Mouse (Mus musculus) heart, embryonic 15.5 days (tissue): ENCODE results near the gene Pfdn5. TPM values are rescaled to one million over a fixed set of nuclear protein-coding genes. Genes with fewer than 3 reads are reported as not detected.

Experiments
- ATAC-seq: fragments of 200-750 bp; cut with Nextera tagmentation; replicated peaks from 2 replicates; pipeline ENCODE4 v1.8.0; 2017; ENCODE audit warnings: low read depth, moderate TSS enrichment; ENCODE audit not compliant: insufficient number of reproducible peaks, insufficient read depth, low FRiP score
- H3K27ac ChIP-seq: fragments of 300-500 bp; sonication (generic); 2 replicates; pipeline ENCODE4 v1.5.1; 2015; ENCODE audit warnings: mild to moderate bottlenecking, inconsistent platforms
- H3K27me3 ChIP-seq: fragments of 300-500 bp; sonication (generic); 2 replicates; pipeline ENCODE4 v1.6.1; 2015; ENCODE audit warnings: inconsistent platforms
- H3K36me3 ChIP-seq: fragments of 300-500 bp; sonication (generic); 2 replicates; pipeline ENCODE4 v1.6.1; 2015; ENCODE audit warnings: mild to moderate bottlenecking, inconsistent platforms
- H3K4me1 ChIP-seq: fragments of 300-500 bp; sonication (generic); replicated peaks from 2 replicates; pipeline ENCODE4 v1.6.1; 2015; ENCODE audit warnings: inconsistent platforms
- H3K4me2 ChIP-seq: fragments of 300-500 bp; sonication (generic); 2 replicates; pipeline ENCODE4 v1.6.1; 2015; ENCODE audit warnings: inconsistent platforms, mild to moderate bottlenecking, moderate library complexity
- H3K4me3 ChIP-seq: fragments of 300-500 bp; sonication (generic); 2 replicates; pipeline ENCODE4 v1.5.1; 2015; ENCODE audit warnings: mild to moderate bottlenecking, inconsistent platforms
- H3K9ac ChIP-seq: fragments of 300-500 bp; sonication (generic); 2 replicates; pipeline ENCODE4 v1.6.1; 2015; ENCODE audit warnings: mild to moderate bottlenecking, inconsistent platforms
- H3K9me3 ChIP-seq: fragments of 300-500 bp; sonication (generic); replicated peaks from 2 replicates; pipeline ENCODE4 v1.6.1; 2016; ENCODE audit warnings: inconsistent platforms
- WGBS: fragments of 180-500 bp; shearing (Covaris S2); methylation state at CpG from one replicate; pipeline ENCODE4 v1.1.7; 2015; ENCODE audit warnings: mixed read lengths; 5-methylcytosine and 5-hydroxymethylcytosine counted together
- polyA plus RNA-seq: library from polyadenylated mRNA; unstranded; fragments of >200 nt; fragmentation: Nextera tagmentation; extraction: Ambion mirVana; gene quantifications from 2 replicates; pipeline ENCODE4 v1.2.1, GENCODE M21; 2015

Gene Pfdn5
- polyA plus RNA-seq, 1 experiment from 2014 or later = 296 TPM

DNA sequence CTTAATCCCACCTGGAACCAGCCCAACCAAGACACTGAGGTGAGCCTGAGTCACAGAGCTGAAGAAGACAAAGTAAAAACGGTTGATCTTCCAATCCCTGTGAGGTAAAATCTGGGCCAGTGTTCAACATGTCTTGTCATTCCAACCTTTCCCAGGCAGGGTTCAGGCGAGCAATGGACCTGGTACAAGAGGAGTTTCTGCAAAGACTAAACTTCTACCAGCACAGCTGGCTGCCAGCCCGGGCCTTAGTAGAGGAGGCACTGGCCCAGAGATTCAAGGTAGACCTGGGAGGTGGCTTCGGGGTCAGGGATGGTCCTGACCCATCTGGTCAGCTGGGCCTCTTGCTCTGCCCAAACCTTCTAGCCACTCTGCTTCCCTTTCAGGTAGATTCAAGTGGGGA is 11.0 kb downstream of the Pfdn5 start:
- peaks cover 47% of the 10 kb centered on the region for H3K36me3 ChIP-seq
- no peaks in the 10 kb centered on the region for H3K27me3 ChIP-seq
- peaks cover 13% of the 10 kb centered on the region for H3K4me1 ChIP-seq
- WGBS = 87% methylated on average over 4 of the region's 4 CpGs
- ATAC-seq = no peak
- no peaks in the 10 kb centered on the region for H3K9me3 ChIP-seq
- H3K27ac ChIP-seq = no peak overlapping the region
- H3K4me2 ChIP-seq = no peak overlapping the region
- no peak overlapping the region for H3K4me3 ChIP-seq
- no peak overlapping the region for H3K9ac ChIP-seq

DNA sequence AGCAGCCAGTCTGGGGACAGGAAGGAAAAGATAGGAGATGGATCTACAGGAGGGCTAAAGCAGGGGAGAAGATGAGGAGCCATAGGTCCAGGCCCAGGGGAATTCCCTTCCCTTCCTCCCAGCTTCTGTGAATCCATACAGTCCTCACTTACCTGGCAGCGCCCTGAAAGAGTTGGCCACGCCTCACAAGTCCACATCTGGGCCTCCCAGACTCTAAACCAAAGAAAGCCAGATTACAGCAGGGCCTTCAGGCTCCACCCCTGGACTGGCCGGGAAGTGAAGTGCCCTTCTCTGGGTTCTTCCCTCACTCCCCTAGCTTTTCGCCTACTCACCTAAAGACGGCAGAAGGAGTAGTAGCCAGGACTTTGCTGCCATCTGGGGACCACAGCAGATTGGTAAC is 13.7 kb downstream of the Pfdn5 start:
- WGBS = 63% methylated on average over 5 of the region's 5 CpGs
- ATAC-seq = no peak
- Histone ChIP-seq H3K4me2 (no peak overlapping the region), H3K4me1 (no peaks in the 10 kb centered on the region), H3K27me3 (no peaks in the 10 kb centered on the region), H3K9me3 (no peaks in the 10 kb centered on the region), H3K36me3 (peaks cover 46% of the 10 kb centered on the region), H3K9ac (no peak overlapping the region), H3K27ac (no peak overlapping the region), H3K4me3 (no peak overlapping the region)

DNA sequence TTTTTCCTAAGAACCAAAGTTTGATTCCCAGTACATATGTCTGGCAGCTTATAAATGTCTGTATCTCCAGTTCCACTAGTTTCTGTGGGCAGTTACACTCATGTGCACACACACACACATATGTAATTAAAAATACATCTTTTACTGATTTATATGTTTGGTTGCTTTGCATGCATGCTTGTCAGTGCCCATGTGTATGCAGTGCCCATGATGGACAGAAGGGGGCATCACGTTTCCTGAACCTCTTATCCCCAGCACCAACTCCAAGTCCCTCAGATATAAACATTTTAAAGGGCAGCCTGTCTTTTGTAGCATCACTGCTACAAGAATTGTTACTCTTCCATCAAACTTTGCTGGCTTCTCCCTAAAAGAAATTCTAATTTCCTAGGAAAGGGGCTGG is 15.7 kb downstream of the Pfdn5 start:
- H3K27me3 ChIP-seq = no peaks in the 10 kb centered on the region
- no peak for ATAC-seq
- H3K4me1 ChIP-seq = no peaks in the 10 kb centered on the region
- WGBS = 10% methylated on average over 1 of the region's 1 CpGs
- H3K9ac ChIP-seq = no peak overlapping the region
- H3K36me3 ChIP-seq = peaks cover 51% of the 10 kb centered on the region
- H3K4me3 ChIP-seq = no peak overlapping the region
- H3K27ac ChIP-seq = no peak overlapping the region
- H3K9me3 ChIP-seq = no peaks in the 10 kb centered on the region
- H3K4me2 ChIP-seq = no peak overlapping the region

DNA sequence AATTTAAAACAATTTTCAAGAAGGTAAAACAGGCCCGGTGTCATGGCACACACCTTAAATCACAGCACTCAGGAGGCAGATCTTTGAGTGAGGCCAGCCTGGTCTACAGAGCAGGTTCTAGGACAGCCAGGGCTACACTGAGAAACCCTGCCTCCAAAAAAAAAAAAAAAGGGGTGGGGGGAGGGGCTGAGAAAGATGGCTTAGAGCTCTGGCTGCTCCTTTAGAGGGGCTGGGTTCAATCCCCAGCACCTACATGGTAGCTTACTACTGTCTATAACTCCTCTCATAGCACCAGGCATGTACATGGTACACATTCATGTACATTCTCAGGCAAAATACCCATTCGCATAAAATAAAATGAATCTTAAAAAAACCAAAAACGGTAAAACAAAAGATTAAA is 18.6 kb downstream of the Pfdn5 start:
- no peak overlapping the region for H3K9ac ChIP-seq
- no peaks in the 10 kb centered on the region for H3K4me1 ChIP-seq
- WGBS = 91% methylated on average over 3 of the region's 3 CpGs
- no peak overlapping the region for H3K4me3 ChIP-seq
- peaks cover 33% of the 10 kb centered on the region for H3K36me3 ChIP-seq
- no peak for ATAC-seq
- H3K4me2 ChIP-seq = no peak overlapping the region
- H3K27ac ChIP-seq = no peak overlapping the region
- H3K27me3 ChIP-seq = no peaks in the 10 kb centered on the region
- no peaks in the 10 kb centered on the region for H3K9me3 ChIP-seq

DNA sequence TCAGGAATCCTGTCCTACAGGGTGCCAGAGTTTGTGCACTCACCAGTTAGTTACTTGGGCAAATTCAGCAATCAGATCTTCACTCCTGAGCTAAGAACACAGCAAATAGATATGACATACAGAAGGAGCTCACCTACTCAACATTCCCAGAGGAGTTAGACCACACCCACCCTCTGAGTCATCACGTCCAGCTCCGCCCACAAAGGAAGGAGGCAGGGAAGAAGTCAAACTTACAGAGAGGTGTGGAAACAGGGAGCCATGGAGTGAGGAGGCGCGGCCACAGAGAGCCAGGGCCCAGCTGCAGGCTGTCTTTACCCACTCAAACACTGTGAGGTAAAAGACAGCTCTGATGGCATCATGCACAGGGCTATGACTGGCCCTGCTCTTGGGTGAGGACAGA is 20.5 kb downstream of the Pfdn5 start:
- ATAC-seq = no peak
- Histone ChIP-seq H3K36me3 (peaks cover 29% of the 10 kb centered on the region), H3K4me3 (no peak overlapping the region), H3K4me1 (peaks cover 10% of the 10 kb centered on the region), H3K4me2 (no peak overlapping the region), H3K27ac (no peak overlapping the region), H3K9me3 (no peaks in the 10 kb centered on the region), H3K9ac (no peak overlapping the region), H3K27me3 (no peaks in the 10 kb centered on the region)
- 58% methylated on average over 4 of the region's 4 CpGs for WGBS

DNA sequence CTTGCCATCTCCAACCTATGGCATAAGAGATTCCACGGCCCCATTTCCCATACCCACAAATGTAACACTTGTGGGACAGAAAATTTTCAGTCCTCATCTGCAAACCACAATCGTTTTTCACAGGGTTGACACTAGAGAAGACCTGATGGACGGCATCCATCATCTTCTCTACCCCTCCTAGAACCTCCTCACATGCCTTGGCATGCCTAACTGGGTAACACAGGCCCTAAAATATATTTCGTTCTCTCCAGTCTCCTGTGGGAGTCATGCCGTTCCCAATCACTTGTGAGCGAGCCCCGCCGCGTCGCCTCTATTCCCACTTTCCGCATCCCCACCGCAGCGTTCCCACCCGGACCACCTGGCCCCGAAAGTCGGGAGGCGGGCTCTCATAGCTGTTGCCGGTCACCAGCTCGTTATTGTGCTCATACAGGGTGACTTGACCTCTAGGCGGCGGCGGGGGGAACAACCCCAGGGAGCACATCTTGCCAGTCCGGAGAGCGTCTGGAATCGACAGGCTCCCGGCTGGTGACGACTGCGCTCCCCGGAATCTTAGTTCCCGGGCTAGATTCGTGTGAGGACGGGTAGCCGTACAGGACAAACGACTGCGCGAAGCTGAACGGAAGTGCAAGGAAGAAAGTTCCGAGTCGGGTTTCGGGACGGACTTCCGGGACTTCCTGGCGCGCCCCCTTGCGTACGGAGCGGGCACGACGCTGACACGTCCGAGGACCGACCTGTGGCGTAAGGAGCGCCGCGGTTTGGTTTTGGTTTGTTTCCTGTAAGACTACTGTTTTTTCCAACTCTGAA is 24.4 kb downstream of the Pfdn5 start, which contains the start of gene Aaas:
TSS of gene Aaas (minus strand) at position 634 of the 804 bp plus-strand sequence.
- H3K4me3 ChIP-seq = peak within 1 kb of the TSS; percentile 80
- H3K4me2 ChIP-seq = peak within 1 kb of the TSS; percentile 84
- H3K9me3 ChIP-seq = no peaks in the 10 kb centered on the region
- peak; percentile 87 for ATAC-seq
- H3K9ac ChIP-seq = peak within 1 kb of the TSS; percentile 85
- H3K27ac ChIP-seq = peak within 1 kb of the TSS; percentile 81
- peaks cover 16% of the 10 kb centered on the region for H3K4me1 ChIP-seq
- WGBS = under 1% methylated on average over 56 of the region's 56 CpGs
- peaks cover 20% of the 10 kb centered on the region for H3K36me3 ChIP-seq
- no peaks in the 10 kb centered on the region for H3K27me3 ChIP-seq

DNA sequence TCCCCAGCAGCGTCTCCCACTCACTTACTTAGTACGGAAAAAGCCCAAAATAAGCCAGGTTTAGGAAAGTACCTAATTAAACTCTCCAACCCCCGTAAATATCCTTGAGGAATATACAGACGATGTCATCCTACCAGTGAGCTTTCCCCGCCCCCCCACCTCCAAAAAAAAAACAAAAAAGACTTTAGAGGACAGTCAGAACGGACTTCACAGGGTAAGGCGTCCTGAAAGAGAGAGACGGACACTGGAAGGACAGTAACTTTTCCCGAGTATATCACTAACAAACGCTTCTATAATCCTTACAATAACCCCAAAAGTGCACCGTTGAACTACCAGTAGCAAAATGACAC is 25.0 kb downstream of the Pfdn5 start:
- no peak for ATAC-seq

DNA sequence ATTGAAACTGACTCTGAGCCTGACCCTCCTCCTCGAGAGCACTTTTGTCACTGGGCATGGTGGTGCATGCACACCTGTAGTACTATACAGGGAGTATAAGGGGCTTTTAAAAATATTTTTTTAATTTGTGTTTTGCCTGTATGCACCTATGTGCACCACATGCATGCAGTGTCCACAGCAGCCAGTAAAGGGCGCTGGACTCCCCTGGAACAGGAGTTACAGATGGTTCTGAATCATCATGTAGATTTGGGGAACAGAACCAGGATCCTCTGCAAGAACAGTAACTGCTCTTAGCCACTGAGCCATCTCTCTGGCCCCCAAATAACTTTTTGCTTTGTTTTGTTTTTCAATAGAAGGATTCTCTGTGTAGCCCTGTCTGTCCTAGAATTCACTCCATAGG is 26.3 kb downstream of the Pfdn5 start:
- Histone ChIP-seq H3K36me3 (0 out of 2 replicates have a peak, but pooled peaks cover 3% of the 10 kb centered on the region), H3K4me3 (no peak overlapping the region), H3K9me3 (no peaks in the 10 kb centered on the region), H3K27me3 (peaks cover 15% of the 10 kb centered on the region), H3K4me1 (peaks cover 29% of the 10 kb centered on the region), H3K27ac (no peak overlapping the region), H3K9ac (no peak overlapping the region), H3K4me2 (no peak overlapping the region)
- WGBS = 52% methylated on average over 2 of the region's 2 CpGs
- ATAC-seq = no peak

More for the DNA sequence above, 25.0 kb downstream of the Pfdn5 start:
- Histone ChIP-seq H3K27ac (peak overlapping the region; percentile 81), H3K9ac (peak overlapping the region; percentile 53), H3K4me3 (peak overlapping the region; percentile 80), H3K4me2 (peak overlapping the region; percentile 84), H3K9me3 (no peaks in the 10 kb centered on the region), H3K4me1 (peaks cover 22% of the 10 kb centered on the region), H3K27me3 (peaks cover 2% of the 10 kb centered on the region; the same call in 1 of the 2 replicates), H3K36me3 (peaks cover 14% of the 10 kb centered on the region; the same call in 1 of the 2 replicates)
- WGBS = 6% methylated on average over 11 of the region's 11 CpGs

DNA sequence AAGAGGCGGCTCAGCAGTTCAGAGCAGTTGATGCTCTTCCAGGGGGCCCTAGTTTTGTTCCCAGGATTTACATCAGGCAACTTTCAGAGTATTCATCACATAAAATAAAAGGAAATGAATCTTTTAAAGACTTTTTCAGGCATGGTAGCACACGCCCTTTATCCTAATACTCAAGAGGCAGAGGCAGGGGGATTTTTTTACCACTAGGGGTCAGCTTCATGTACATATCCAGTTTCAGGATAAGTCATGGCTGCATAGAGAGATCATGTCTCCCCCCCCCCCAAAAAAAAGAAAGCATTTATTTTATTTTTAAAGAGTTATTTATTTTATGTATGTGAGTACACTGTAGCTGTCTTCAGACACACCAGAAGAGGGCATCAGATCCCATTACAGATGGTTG is 28.1 kb downstream of the Pfdn5 start:
- Histone ChIP-seq H3K4me1 (peaks cover 42% of the 10 kb centered on the region), H3K27ac (no peak overlapping the region)
- WGBS = 82% methylated on average over 2 of the region's 2 CpGs

DNA sequence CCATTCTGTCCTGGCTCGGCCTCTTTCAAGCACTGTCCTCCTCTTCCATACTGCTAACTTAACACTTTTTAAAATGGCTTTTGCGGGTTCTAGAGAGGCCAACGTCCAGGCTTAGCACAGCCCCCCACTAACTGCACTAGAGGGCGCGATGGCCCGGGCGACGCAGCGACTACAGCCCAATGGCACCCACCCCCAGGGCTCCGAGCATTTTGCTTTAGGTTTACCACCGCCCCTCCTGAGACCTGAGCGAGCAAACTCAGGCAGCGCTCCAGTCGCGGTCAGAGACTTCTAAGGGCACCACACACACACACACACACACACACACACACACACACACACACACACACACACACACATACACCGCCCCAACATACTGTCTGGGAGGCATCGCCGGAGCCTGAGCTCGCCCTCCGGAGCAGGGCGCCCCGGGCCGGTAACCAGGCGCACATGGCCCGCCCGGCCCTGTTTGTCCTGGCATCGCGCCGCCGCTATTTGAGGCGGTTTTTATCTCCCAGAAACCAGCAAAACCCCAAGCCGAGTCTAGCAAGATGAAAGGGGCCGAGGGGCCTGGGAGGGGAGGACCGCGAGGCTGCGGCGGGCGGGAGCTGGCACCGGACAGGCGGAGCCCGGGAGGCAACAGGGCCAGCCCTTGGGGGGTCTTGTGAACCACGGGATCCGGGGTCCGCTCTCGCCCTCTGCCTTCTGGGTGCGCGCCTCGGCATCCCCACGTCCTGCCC is 29.4 kb downstream of the Pfdn5 start:
- peaks cover 35% of the 10 kb centered on the region for H3K27me3 ChIP-seq
- peaks cover 37% of the 10 kb centered on the region for H3K4me1 ChIP-seq
- H3K27ac ChIP-seq = peak overlapping the region; percentile 54
- no peaks in the 10 kb centered on the region for H3K36me3 ChIP-seq
- peak; percentile 68 for ATAC-seq
- H3K9me3 ChIP-seq = no peaks in the 10 kb centered on the region
- H3K4me2 ChIP-seq = peak overlapping the region; percentile 98
- peak overlapping the region; percentile 56 for H3K9ac ChIP-seq
- WGBS = 0% methylated on average over 46 of the region's 49 CpGs
- H3K4me3 ChIP-seq = peak overlapping the region; percentile 60

More for the DNA sequence above, 28.1 kb downstream of the Pfdn5 start:
- Histone ChIP-seq H3K9me3 (no peaks in the 10 kb centered on the region), H3K9ac (no peak overlapping the region), H3K4me3 (no peak overlapping the region), H3K36me3 (no peaks in the 10 kb centered on the region), H3K4me2 (no peak overlapping the region), H3K27me3 (peaks cover 33% of the 10 kb centered on the region)
- ATAC-seq = no peak

DNA sequence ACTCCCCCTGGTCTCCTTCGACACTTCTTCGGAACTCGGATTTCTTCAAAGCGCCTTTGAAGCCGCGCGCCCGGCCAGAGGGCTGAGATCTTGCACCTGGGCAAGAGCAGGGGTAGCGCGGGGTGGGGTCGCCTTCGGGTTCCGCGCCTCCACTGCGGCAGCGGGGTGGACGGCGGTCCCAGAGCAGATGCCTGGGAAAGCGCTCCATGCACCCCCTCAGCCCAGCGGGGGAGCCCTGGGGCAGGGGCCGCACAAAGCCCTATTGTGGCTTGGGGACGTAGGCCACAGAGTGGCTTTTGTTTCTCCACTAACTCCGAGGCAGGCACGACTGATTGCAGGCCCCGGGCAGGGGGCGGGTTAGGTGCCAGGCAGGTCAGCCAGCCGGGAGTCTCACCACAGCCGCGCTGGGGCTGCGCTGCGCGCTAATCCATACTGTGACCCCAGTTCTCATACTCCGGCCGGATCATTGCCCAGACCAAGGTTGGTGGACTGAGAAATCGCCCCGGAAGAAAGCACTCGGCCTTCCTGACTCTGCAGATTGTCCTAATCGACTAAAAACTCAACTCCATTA is 30.0 kb downstream of the Pfdn5 start:
- Histone ChIP-seq H3K4me2 (peak overlapping the region; percentile 98), H3K27me3 (peaks cover 35% of the 10 kb centered on the region), H3K27ac (peak overlapping the region; percentile 54), H3K4me3 (peak overlapping the region; percentile 60), H3K9me3 (no peaks in the 10 kb centered on the region), H3K36me3 (no peaks in the 10 kb centered on the region), H3K4me1 (peaks cover 37% of the 10 kb centered on the region), H3K9ac (peak overlapping the region; percentile 56)
- ATAC-seq = 0 out of 2 replicates have a peak, but pooled peaks have one; percentile 18
- 2% methylated on average over 38 of the region's 38 CpGs for WGBS
